Mouse (Mus musculus) kidney, embryonic 16.5 days (tissue): ENCODE measurements around the gene Zfp109. TPM values are rescaled to one million over a fixed set of nuclear protein-coding genes. Genes with fewer than 3 reads are reported as not detected.
A peak's percentile ranks its signal among the peaks of the same experiment; 100 is the strongest.

ENCODE experiments used
- ATAC-seq: fragments of 200-750 bp; cut with Nextera tagmentation; 2 replicates; pipeline ENCODE4 v1.8.0; 2017; ENCODE audit warnings: moderate TSS enrichment; ENCODE audit not compliant: low FRiP score, low TSS enrichment
- H3K27ac ChIP-seq: fragments of 300-500 bp; sonication (generic); 2 replicates; pipeline ENCODE4 v1.5.1; 2014; ENCODE audit warnings: low read length
- H3K27me3 ChIP-seq: fragments of 300-500 bp; sonication (generic); 2 replicates; pipeline ENCODE4 v1.6.1; 2014; ENCODE audit warnings: low read length, control low read depth, mixed read lengths; ENCODE audit not compliant: insufficient read depth
- H3K36me3 ChIP-seq: fragments of 300-500 bp; sonication (generic); 2 replicates; pipeline ENCODE4 v1.6.1; 2014; ENCODE audit warnings: low read length, control low read depth, mixed read lengths; ENCODE audit not compliant: insufficient read depth
- H3K4me1 ChIP-seq: fragments of 300-500 bp; sonication (generic); 2 replicates; pipeline ENCODE4 v1.6.1; 2014; ENCODE audit warnings: low read length, control low read depth, mixed read lengths; ENCODE audit not compliant: insufficient read depth
- H3K4me2 ChIP-seq: fragments of 300-500 bp; sonication (generic); replicated peaks from 2 replicates; pipeline ENCODE4 v1.6.1; 2014; ENCODE audit warnings: low read depth, low read length
- H3K4me3 ChIP-seq: fragments of 300-500 bp; sonication (generic); 2 replicates; pipeline ENCODE4 v1.5.1; 2014; ENCODE audit warnings: mild to moderate bottlenecking, low read length
- H3K9ac ChIP-seq: fragments of 300-500 bp; sonication (generic); replicated peaks from 2 replicates; pipeline ENCODE4 v1.6.1; 2014; ENCODE audit warnings: low read length
- H3K9me3 ChIP-seq: fragments of 300-500 bp; sonication (generic); 2 replicates; pipeline ENCODE4 v1.6.1; 2016; ENCODE audit warnings: low read length, control low read depth
- WGBS: fragments of 180-500 bp; shearing (Covaris S2); extraction: QIAGEN DNeasy Blood & Tissue Kit; methylation state at CpG from one replicate; pipeline ENCODE4 v1.1.7; 2014; 5-methylcytosine and 5-hydroxymethylcytosine counted together
- polyA plus RNA-seq: library from polyadenylated mRNA; unstranded; fragments of >200 nt; fragmentation: Nextera tagmentation; extraction: Ambion mirVana; gene quantifications from 2 replicates; pipeline ENCODE4 v1.2.1, GENCODE M21; 2015

Zfp109 gene
- polyA plus RNA-seq, 1 experiment from 2014 or later, result 6.3 TPM

DNA sequence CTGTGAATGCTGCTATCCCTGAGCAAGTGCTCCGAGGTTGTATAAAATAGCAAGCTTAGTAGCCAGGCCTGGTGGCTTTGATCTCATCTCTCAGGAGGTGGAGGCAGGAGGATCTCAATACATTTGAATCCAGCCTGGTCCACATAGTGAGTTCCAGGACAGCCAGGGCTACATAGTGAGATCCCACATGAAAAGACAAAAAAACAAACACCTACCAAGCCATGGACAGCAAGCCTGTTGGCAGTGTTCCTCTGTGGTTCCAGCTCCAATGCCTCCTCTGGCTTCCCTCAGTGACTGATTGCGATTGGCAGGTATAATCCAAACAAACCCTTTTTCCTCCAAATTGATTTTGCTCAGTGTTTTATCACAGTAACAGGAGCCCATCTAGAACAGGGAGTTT lies 27.1 kb downstream of the Zfp109 start:
- Histone ChIP-seq H3K4me3 (no peak overlapping the region), H3K9ac (no peak overlapping the region), H3K9me3 (peaks cover 3% of the 10 kb centered on the region; the same call in 1 of the 2 replicates), H3K27me3 (no peaks in the 10 kb centered on the region), H3K4me1 (peaks cover 7% of the 10 kb centered on the region; the same call in 1 of the 2 replicates), H3K36me3 (peaks cover 10% of the 10 kb centered on the region), H3K4me2 (no peak overlapping the region), H3K27ac (no peak overlapping the region)
- no peak for ATAC-seq
- 77% methylated on average over 2 of the region's 2 CpGs for WGBS

- 61% methylated on average over 7 of the region's 7 CpGs for WGBS
- H3K27ac ChIP-seq, result no peak overlapping the region; the same call in 1 of the 2 replicates
- no peak; the same call in 1 of the 2 replicates for ATAC-seq
These were observed 29.0 kb downstream of the Zfp109 start for GRCm38 (mm10) chr7:24208282-24208886.

GRCm38 (mm10) chr7:24207488-24208261 lies 29.7 kb downstream of the Zfp109 start:
- peak; percentile 94 for ATAC-seq
- Histone ChIP-seq H3K9me3 (peaks cover 3% of the 10 kb centered on the region; the same call in 1 of the 2 replicates), H3K27ac (peak overlapping the region; percentile 70; the same call in 1 of the 2 replicates), H3K36me3 (peaks cover 23% of the 10 kb centered on the region), H3K4me2 (peak overlapping the region; percentile 81), H3K9ac (peak overlapping the region; percentile 95), H3K27me3 (no peaks in the 10 kb centered on the region), H3K4me3 (peak overlapping the region; percentile 76), H3K4me1 (peaks cover 7% of the 10 kb centered on the region; the same call in 1 of the 2 replicates)
- WGBS, result 10% methylated on average over 24 of the region's 24 CpGs

More at GRCm38 (mm10) chr7:24208282-24208886, 29.0 kb downstream of the Zfp109 start:
- peaks cover 7% of the 10 kb centered on the region; the same call in 1 of the 2 replicates for H3K4me1 ChIP-seq
- peaks cover 18% of the 10 kb centered on the region for H3K36me3 ChIP-seq
- peak overlapping the region; percentile 81 for H3K4me2 ChIP-seq
- H3K4me3 ChIP-seq, result peak overlapping the region; percentile 76
- H3K27me3 ChIP-seq, result no peaks in the 10 kb centered on the region
- H3K9me3 ChIP-seq, result peaks cover 3% of the 10 kb centered on the region; the same call in 1 of the 2 replicates
- no peak overlapping the region for H3K9ac ChIP-seq

DNA sequence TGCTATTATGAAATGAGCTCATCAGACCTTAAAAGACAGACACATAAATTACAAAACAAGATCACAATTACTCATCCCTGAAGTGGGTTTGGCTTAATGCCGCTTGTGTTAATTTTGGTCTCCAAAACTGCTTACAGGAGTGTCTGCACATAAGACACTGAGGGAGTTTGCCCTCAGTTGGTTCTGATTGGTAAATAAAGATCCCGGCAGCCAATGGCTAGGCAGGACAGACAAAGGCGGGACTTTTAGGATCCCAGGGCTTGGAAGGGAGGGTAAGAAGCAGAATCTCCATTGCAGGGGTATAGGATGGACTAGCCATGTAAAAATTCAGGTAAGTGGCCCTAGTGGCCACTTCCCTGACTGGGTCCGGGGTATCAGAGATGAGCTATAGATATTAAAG lies 40.4 kb downstream of the Zfp109 start:
- Histone ChIP-seq H3K36me3 (peaks cover 68% of the 10 kb centered on the region), H3K27me3 (no peaks in the 10 kb centered on the region), H3K4me3 (no peak overlapping the region), H3K4me2 (no peak overlapping the region), H3K4me1 (no peaks in the 10 kb centered on the region), H3K9ac (no peak overlapping the region), H3K27ac (no peak overlapping the region), H3K9me3 (peaks cover 40% of the 10 kb centered on the region)
- no peak for ATAC-seq
- 96% methylated on average over 4 of the region's 4 CpGs for WGBS

GRCm38 (mm10) chr7:24193157-24193556 lies 44.2 kb downstream of the Zfp109 start:
- 48% methylated on average over 3 of the region's 3 CpGs for WGBS

GRCm38 (mm10) chr7:24191361-24191760 lies 46.0 kb downstream of the Zfp109 start:
- H3K4me1 ChIP-seq, result no peaks in the 10 kb centered on the region
- H3K4me3 ChIP-seq, result no peak overlapping the region
- peaks cover 15% of the 10 kb centered on the region for H3K9me3 ChIP-seq
- no peak for ATAC-seq
- no peaks in the 10 kb centered on the region for H3K27me3 ChIP-seq
- H3K4me2 ChIP-seq, result no peak overlapping the region
- H3K36me3 ChIP-seq, result peaks cover 19% of the 10 kb centered on the region
- no peak overlapping the region for H3K27ac ChIP-seq
- no peak overlapping the region for H3K9ac ChIP-seq
- 81% methylated on average over 2 of the region's 2 CpGs for WGBS

More at GRCm38 (mm10) chr7:24193157-24193556, 44.2 kb downstream of the Zfp109 start:
- Histone ChIP-seq H3K27ac (no peak overlapping the region), H3K4me1 (no peaks in the 10 kb centered on the region), H3K4me2 (no peak overlapping the region), H3K9me3 (peaks cover 26% of the 10 kb centered on the region), H3K4me3 (no peak overlapping the region), H3K27me3 (no peaks in the 10 kb centered on the region), H3K9ac (no peak overlapping the region), H3K36me3 (peaks cover 35% of the 10 kb centered on the region)
- ATAC-seq, result no peak

GRCm38 (mm10) chr7:24189571-24189944 lies 47.8 kb downstream of the Zfp109 start:
- H3K36me3 ChIP-seq, result peaks cover 13% of the 10 kb centered on the region
- no peak for ATAC-seq
- H3K27me3 ChIP-seq, result no peaks in the 10 kb centered on the region
- H3K27ac ChIP-seq, result no peak overlapping the region
- H3K9ac ChIP-seq, result no peak overlapping the region
- H3K4me1 ChIP-seq, result no peaks in the 10 kb centered on the region
- peaks cover 14% of the 10 kb centered on the region for H3K9me3 ChIP-seq
- H3K4me2 ChIP-seq, result no peak overlapping the region
- 79% methylated on average over 5 of the region's 5 CpGs for WGBS
- H3K4me3 ChIP-seq, result no peak overlapping the region

DNA sequence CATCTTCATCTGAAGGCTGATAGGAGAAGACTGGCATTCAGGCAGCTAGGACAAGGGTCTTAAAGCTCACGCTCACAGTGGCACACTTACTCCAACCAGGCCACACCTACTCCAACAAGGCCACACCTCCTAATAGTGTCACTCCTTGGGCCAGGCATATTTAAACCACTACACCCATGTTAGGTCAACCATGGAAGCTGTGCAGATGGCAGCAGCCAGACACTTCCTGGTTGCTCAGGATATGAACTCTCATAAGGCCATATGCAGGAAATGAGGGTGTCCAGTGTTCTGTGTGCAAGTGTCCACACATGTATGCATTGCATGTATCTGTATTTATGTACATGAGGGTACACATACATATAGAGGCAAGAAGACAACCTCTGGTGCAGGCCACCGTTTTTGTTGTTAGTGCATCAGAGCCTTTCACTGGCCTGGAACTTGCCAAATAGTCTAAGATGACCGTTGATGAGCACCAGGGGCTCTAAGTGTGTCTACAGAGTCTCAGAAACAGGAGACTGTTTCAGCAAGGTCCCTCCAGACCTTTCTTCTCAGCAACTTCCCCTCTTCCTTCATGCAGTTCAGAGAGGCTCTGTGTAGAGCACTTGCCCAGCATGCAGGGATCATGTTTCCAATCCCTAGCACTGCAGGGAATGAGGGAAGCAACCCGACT lies 48.3 kb downstream of the Zfp109 start:
- Histone ChIP-seq H3K9ac (no peak overlapping the region), H3K27ac (no peak overlapping the region), H3K4me1 (no peaks in the 10 kb centered on the region), H3K27me3 (no peaks in the 10 kb centered on the region), H3K4me2 (no peak overlapping the region), H3K4me3 (no peak overlapping the region), H3K36me3 (peaks cover 8% of the 10 kb centered on the region), H3K9me3 (peaks cover 9% of the 10 kb centered on the region)
- no peak for ATAC-seq
- WGBS, result 68% methylated on average over 4 of the region's 4 CpGs

DNA sequence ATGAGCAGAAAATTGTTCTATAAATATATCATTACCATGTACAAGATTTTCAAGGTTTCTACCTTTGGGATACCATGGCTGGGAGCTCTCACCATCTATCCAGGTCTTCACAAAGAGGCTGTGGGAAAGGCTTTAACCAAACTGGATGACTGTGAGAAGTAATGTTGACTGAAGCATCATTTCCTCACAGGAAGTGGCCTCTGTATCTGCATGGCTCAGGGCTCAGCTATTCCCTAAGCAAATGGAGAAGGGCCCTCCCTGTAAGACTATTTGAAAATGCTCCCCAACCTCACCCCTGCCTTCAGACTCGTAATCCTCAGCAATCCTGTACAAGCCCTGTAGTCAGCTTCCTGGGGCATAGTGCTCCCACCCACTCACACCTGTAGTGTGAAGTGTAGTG lies 49.7 kb downstream of the Zfp109 start:
- no peak for ATAC-seq
- no peaks in the 10 kb centered on the region for H3K36me3 ChIP-seq
- no peaks in the 10 kb centered on the region for H3K27me3 ChIP-seq
- WGBS, result 86% methylated on average over 1 of the region's 1 CpGs
- H3K4me2 ChIP-seq, result no peak overlapping the region
- no peak overlapping the region for H3K4me3 ChIP-seq
- no peak overlapping the region for H3K9ac ChIP-seq
- no peak overlapping the region for H3K27ac ChIP-seq
- peaks cover 3% of the 10 kb centered on the region; the same call in 1 of the 2 replicates for H3K9me3 ChIP-seq
- no peaks in the 10 kb centered on the region for H3K4me1 ChIP-seq
